Mouse (Mus musculus) left cerebral cortex, postnatal 36 days (tissue): Measurements from ENCODE around the gene Prkcq. TPM values are rescaled to one million over a fixed set of nuclear protein-coding genes. Genes with fewer than 3 reads are reported as not detected.
"Not testable (repeated sequence)": the region's sequence is repeated elsewhere in the genome, so short reads cannot be mapped to it uniquely, and the experiment has no call there.

Experiments
- DNase-seq, 2 experiments: peaks; one replicate each; pipeline ENCODE4 v3.0.0; 2021 to 2022; ENCODE audit warnings: low spot score in 2 of 2, mixed read lengths in 1 of 2
- intact Hi-C: fragments of 180-260 bp; cut with DNase I; formaldehyde crosslinking; loops from one replicate; pipeline ENCODE4 v1.15.1; 2025
- total RNA-seq, 2 experiments: library from RNA; stranded (reverse); gene quantifications; 2 replicates each; pipeline ENCODE4 v1.2.3; 2021

The Prkcq gene
- total RNA-seq, 2 experiments from 2014 or later: 8.1 to 9.5 TPM

GRCm38 (mm10) chr2:11333301-11334017 lies 161.6 kb downstream of the Prkcq start:
- intact Hi-C loops: no loop called here
- DNase-seq: no peak

DNA sequence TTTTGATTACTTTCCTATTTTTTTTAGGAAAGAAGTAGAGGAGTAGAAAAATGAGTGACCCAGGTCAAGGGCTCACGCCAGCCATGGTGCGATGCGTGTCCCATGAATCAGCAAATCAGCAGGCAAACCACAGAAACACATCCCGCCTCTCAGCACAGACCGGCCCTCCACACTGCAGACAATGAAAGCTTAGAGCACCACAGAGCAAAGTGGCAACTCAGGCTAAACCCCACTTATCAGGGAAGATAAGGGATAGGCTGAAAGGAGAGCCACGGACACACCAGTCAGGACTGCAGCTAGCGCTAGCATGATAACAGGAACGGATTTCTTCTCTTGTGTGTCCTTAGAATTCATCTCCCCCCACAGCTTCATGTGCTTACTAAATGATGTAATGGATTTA lies 164.4 kb downstream of the Prkcq start:
- DNase-seq: no peak
- intact Hi-C loops: no loop called here

GRCm38 (mm10) chr2:11338931-11339839 lies 167.3 kb downstream of the Prkcq start:
- intact Hi-C loops: no loop called here
- DNase-seq: no peak

- intact Hi-C loops: loop anchor here (5.0 kb wide), 1 partner anchor 83 kb away; no protein-coding TSS in a partner anchor
These were observed 172.8 kb downstream of the Prkcq start for GRCm38 (mm10) chr2:11344691-11345090.

GRCm38 (mm10) chr2:11346419-11346818 lies 174.5 kb downstream of the Prkcq start:
- intact Hi-C loops: loop anchor here (5.0 kb wide), 1 partner anchor 81 kb away; no protein-coding TSS in a partner anchor
- not testable (repeated sequence) for DNase-seq

More at GRCm38 (mm10) chr2:11344691-11345090, 172.8 kb downstream of the Prkcq start:
- DNase-seq: no peak

DNA sequence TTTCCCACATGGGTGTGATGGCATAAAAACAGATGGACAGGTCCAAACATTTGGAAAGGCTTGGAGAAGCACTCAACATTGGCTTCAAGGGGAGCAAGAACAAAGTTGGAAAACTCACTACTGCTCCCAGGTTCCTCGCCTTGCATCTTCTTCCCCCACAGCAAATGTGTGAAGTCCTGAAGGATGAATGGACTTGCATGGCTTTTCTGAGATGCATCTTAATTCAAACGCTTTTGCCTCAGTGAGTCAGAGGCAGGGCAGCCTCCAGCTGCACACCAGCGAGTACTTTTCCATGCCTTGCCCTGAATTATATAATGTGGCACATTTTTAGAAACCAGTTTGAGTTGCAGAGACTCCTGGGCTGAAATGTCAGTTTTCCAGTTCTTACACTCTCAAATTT lies 175.9 kb downstream of the Prkcq start:
- intact Hi-C loops: loop anchor here (5.0 kb wide), 1 partner anchor 80 kb away; no protein-coding TSS in a partner anchor
- DNase-seq: peak; percentile 34 to 61
